Mouse (Mus musculus): Measurements from ENCODE around the gene Prps1. TPM values are rescaled to one million over a fixed set of nuclear protein-coding genes. Genes with fewer than 3 reads are reported as not detected.

Gene Prps1
- polyA plus RNA-seq (2015; fragmentation: Nextera tagmentation; extraction: Ambion mirVana): 17.7 and 20.8 TPM in 2 replicates

- TF ChIP-seq CTCF (IDR thresholded peaks at IDR 0.05) (no peak), EP300 (IDR thresholded peaks at IDR 0.05) (0 out of 2 replicates have a peak, but pooled peaks have one; percentile 51)
- 13% methylated on average over 26 of the region's 26 CpGs for WGBS
- Histone ChIP-seq H3K9ac (replicated peaks; ENCODE audit: low read depth) (no peak within 1 kb of the TSS), H3K27ac (ENCODE audit: low read length) (no peak within 1 kb of the TSS), H3K9me3 (ENCODE audit: low read length) (no peaks in the 10 kb centered on the region), H3K36me3 (ENCODE audit: insufficient read depth, low read length) (no peaks in the 10 kb centered on the region), H3K27me3 (replicated peaks; ENCODE audit: insufficient read depth, low read length) (no peaks in the 10 kb centered on the region), H3K4me2 (replicated peaks; ENCODE audit: low read depth, low read length) (peak within 1 kb of the TSS; percentile 64), H3K4me1 (ENCODE audit: insufficient read depth, low read depth, low read length) (no peaks in the 10 kb centered on the region), H3K4me3 (ENCODE audit: low read depth, low read length) (peak within 1 kb of the TSS; percentile 49)
- ATAC-seq (peak; percentile 97), DNase-seq (ENCODE audit: low spot score) (peak; percentile 92)
Measured at GRCm38 (mm10) chrX:140456279-140456731, at the start of gene Prps1. TSS of gene Prps1 (plus strand) at chrX:140456613.

- Histone ChIP-seq H3K9ac (replicated peaks; ENCODE audit: low read depth) (no peak overlapping the region), H3K4me3 (ENCODE audit: low read depth, low read length) (no peak overlapping the region), H3K36me3 (ENCODE audit: insufficient read depth, low read length) (no peaks in the 10 kb centered on the region), H3K4me2 (replicated peaks; ENCODE audit: low read depth, low read length) (no peak overlapping the region), H3K4me1 (ENCODE audit: insufficient read depth, low read depth, low read length) (no peaks in the 10 kb centered on the region), H3K27me3 (replicated peaks; ENCODE audit: insufficient read depth, low read length) (no peaks in the 10 kb centered on the region), H3K9me3 (ENCODE audit: low read length) (no peaks in the 10 kb centered on the region), H3K27ac (ENCODE audit: low read length) (no peak overlapping the region)
- ATAC-seq: no peak
- 82% methylated on average over 5 of the region's 5 CpGs for WGBS
- DNase-seq (ENCODE audit: low spot score): no peak
- TF ChIP-seq EP300 (IDR thresholded peaks at IDR 0.05) (no peak), CTCF (IDR thresholded peaks at IDR 0.05) (no peak)
Measured at GRCm38 (mm10) chrX:140407593-140407992, 48.8 kb upstream of the Prps1 start.

GRCm38 (mm10) chrX:140418467-140418866 is 37.9 kb upstream of the Prps1 start:
- Histone ChIP-seq H3K27me3 (replicated peaks; ENCODE audit: insufficient read depth, low read length) (0 out of 2 replicates have a peak, but pooled peaks cover 4% of the 10 kb centered on the region), H3K27ac (ENCODE audit: low read length) (no peak overlapping the region), H3K4me2 (replicated peaks; ENCODE audit: low read depth, low read length) (no peak overlapping the region), H3K4me1 (ENCODE audit: insufficient read depth, low read depth, low read length) (no peaks in the 10 kb centered on the region), H3K36me3 (ENCODE audit: insufficient read depth, low read length) (no peaks in the 10 kb centered on the region), H3K4me3 (ENCODE audit: low read depth, low read length) (no peak overlapping the region), H3K9me3 (ENCODE audit: low read length) (no peaks in the 10 kb centered on the region), H3K9ac (replicated peaks; ENCODE audit: low read depth) (no peak overlapping the region)
- 77% methylated on average over 4 of the region's 4 CpGs for WGBS
- DNase-seq (ENCODE audit: low spot score) (no peak), ATAC-seq (no peak)
- TF ChIP-seq CTCF (IDR thresholded peaks at IDR 0.05) (no peak), EP300 (IDR thresholded peaks at IDR 0.05) (no peak)

GRCm38 (mm10) chrX:140427124-140427523 is 29.3 kb upstream of the Prps1 start:
- H3K9me3 ChIP-seq (ENCODE audit: low read length): no peaks in the 10 kb centered on the region
- TF ChIP-seq CTCF (IDR thresholded peaks at IDR 0.05) (no peak), EP300 (IDR thresholded peaks at IDR 0.05) (no peak)
- DNase-seq (ENCODE audit: low spot score) (no peak), ATAC-seq (no peak)
- 69% methylated on average over 4 of the region's 4 CpGs for WGBS
- no peak overlapping the region for H3K4me2 ChIP-seq (replicated peaks; ENCODE audit: low read depth, low read length)
- H3K36me3 ChIP-seq (ENCODE audit: insufficient read depth, low read length): no peaks in the 10 kb centered on the region
- H3K9ac ChIP-seq (replicated peaks; ENCODE audit: low read depth): no peak overlapping the region
- no peaks in the 10 kb centered on the region for H3K4me1 ChIP-seq (ENCODE audit: insufficient read depth, low read depth, low read length)
- H3K27ac ChIP-seq (ENCODE audit: low read length): no peak overlapping the region
- no peaks in the 10 kb centered on the region for H3K27me3 ChIP-seq (replicated peaks; ENCODE audit: insufficient read depth, low read length)
- H3K4me3 ChIP-seq (ENCODE audit: low read depth, low read length): no peak overlapping the region

- Histone ChIP-seq H3K27me3 (replicated peaks; ENCODE audit: insufficient read depth, low read length) (no peaks in the 10 kb centered on the region), H3K4me2 (replicated peaks; ENCODE audit: low read depth, low read length) (no peak overlapping the region), H3K4me3 (ENCODE audit: low read depth, low read length) (no peak overlapping the region), H3K27ac (ENCODE audit: low read length) (no peak overlapping the region), H3K4me1 (ENCODE audit: insufficient read depth, low read depth, low read length) (no peaks in the 10 kb centered on the region), H3K9me3 (ENCODE audit: low read length) (no peaks in the 10 kb centered on the region), H3K36me3 (ENCODE audit: insufficient read depth, low read length) (no peaks in the 10 kb centered on the region), H3K9ac (replicated peaks; ENCODE audit: low read depth) (no peak overlapping the region)
- ATAC-seq: no peak
- TF ChIP-seq EP300 (IDR thresholded peaks at IDR 0.05) (no peak), CTCF (IDR thresholded peaks at IDR 0.05) (peak; percentile 57)
- DNase-seq (ENCODE audit: low spot score): peak; percentile 12
- WGBS: 73% methylated on average over 7 of the region's 8 CpGs
Measured at GRCm38 (mm10) chrX:140428252-140428651, 28.2 kb upstream of the Prps1 start.

- Histone ChIP-seq H3K36me3 (ENCODE audit: insufficient read depth, low read length) (no peaks in the 10 kb centered on the region), H3K27me3 (replicated peaks; ENCODE audit: insufficient read depth, low read length) (no peaks in the 10 kb centered on the region), H3K27ac (ENCODE audit: low read length) (no peak overlapping the region), H3K4me2 (replicated peaks; ENCODE audit: low read depth, low read length) (no peak overlapping the region), H3K9ac (replicated peaks; ENCODE audit: low read depth) (no peak overlapping the region), H3K9me3 (ENCODE audit: low read length) (no peaks in the 10 kb centered on the region), H3K4me3 (ENCODE audit: low read depth, low read length) (no peak overlapping the region), H3K4me1 (ENCODE audit: insufficient read depth, low read depth, low read length) (no peaks in the 10 kb centered on the region)
- WGBS: 62% methylated on average over 5 of the region's 5 CpGs
- no peak for DNase-seq (ENCODE audit: low spot score)
- ATAC-seq: no peak
- TF ChIP-seq CTCF (IDR thresholded peaks at IDR 0.05) (no peak), EP300 (IDR thresholded peaks at IDR 0.05) (no peak)
Measured at GRCm38 (mm10) chrX:140429985-140430384, 26.4 kb upstream of the Prps1 start.

GRCm38 (mm10) chrX:140430506-140430905 is 25.9 kb upstream of the Prps1 start:
- 74% methylated on average over 12 of the region's 12 CpGs for WGBS
- Histone ChIP-seq H3K27ac (ENCODE audit: low read length) (no peak overlapping the region), H3K4me1 (ENCODE audit: insufficient read depth, low read depth, low read length) (no peaks in the 10 kb centered on the region), H3K9ac (replicated peaks; ENCODE audit: low read depth) (no peak overlapping the region), H3K4me2 (replicated peaks; ENCODE audit: low read depth, low read length) (no peak overlapping the region), H3K27me3 (replicated peaks; ENCODE audit: insufficient read depth, low read length) (no peaks in the 10 kb centered on the region), H3K9me3 (ENCODE audit: low read length) (no peaks in the 10 kb centered on the region), H3K36me3 (ENCODE audit: insufficient read depth, low read length) (no peaks in the 10 kb centered on the region), H3K4me3 (ENCODE audit: low read depth, low read length) (no peak overlapping the region)
- TF ChIP-seq EP300 (IDR thresholded peaks at IDR 0.05): no peak
- no peak for TF ChIP-seq CTCF (IDR thresholded peaks at IDR 0.05)
- DNase-seq (ENCODE audit: low spot score) (no peak), ATAC-seq (no peak)
